Mouse (Mus musculus): Measurements from ENCODE around the gene Bcar3. TPM values are rescaled to one million over a fixed set of nuclear protein-coding genes. Genes with fewer than 3 reads are reported as not detected.

Bcar3 gene
- total RNA-seq, 2 experiments from 2014 or later: 8.4 to 9.3 TPM

DNA sequence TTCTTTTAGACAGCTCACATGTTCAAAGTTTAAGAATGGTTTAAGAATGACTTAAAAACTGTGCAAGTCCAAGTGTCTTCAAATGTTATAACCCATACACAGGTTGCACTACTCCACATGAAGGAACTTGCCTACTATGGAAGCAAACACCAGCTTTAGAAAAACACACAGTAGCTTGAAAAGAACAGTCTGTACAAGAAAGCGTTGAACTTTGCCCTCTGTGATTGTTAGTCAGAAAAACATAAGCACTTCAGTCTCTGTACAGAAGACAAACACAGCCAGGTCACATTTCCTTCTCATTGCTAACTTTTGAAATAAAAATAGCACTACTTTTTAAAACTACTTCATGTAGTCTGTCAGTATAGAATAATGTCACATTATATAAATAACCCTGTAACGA, 244.9 kb downstream of the Bcar3 start:
- DNase-seq (ENCODE audit: extremely low spot score in 1 of 2, low spot score in 1 of 2): no peak

DNA sequence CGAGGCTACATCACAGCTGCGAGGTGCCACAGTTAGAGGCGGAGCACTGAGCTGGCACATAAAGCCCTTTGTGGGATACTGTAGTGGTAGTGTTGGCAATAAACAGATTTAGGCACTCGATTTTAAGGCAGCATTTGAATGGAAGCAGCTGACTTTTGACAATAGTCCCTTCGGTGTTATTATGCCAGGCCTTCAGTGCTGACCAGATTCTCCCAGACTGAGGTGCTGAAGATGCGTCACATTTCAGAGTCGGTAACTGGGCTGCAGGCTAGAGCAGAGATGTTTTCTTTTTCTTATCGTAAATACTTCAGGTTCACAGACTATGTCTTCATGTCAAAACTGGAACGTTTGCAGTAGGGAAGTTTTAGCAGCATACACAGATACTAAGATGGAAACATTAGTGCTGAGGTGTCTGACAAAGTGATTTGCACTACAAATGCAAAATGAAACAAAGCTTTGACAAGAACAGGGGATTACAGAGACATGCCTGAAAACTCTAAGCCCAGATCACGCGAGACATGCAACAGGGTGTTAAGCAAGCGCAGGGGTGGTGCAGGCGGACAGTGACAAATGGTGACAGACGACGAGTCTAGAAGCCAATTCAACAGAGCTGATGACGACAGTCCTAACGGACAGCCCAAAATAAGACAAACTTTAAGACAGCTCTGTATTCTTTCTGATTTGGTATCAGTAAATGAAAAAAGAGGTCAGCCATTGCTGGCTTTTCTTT, 246.2 kb downstream of the Bcar3 start:
- no peak for DNase-seq (ENCODE audit: extremely low spot score in 1 of 2, low spot score in 1 of 2)

DNA sequence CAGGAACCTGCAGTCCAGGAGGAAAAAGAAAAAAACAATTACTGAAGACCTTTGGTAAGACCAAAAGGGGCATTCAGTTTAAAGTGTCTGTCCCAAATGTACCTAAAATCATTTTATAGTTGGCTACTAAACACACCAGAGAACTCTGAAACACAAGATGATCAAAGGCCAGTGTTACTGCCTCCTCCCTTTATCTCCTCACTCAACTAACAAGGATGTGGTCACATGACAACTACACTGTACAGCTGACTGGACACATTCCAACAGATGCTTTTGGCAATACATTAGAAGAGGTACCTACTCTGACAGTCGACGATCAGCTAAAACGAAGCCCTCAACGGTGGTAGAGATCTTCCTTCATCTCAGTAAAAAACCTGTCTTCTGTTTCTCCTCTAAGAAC, 247.0 kb downstream of the Bcar3 start:
- no peak for DNase-seq (ENCODE audit: extremely low spot score in 1 of 2, low spot score in 1 of 2)

GRCm38 (mm10) chr3:122545346-122545745, 251.4 kb downstream of the Bcar3 start:
- no peak for DNase-seq (ENCODE audit: extremely low spot score in 1 of 2, low spot score in 1 of 2)

DNA sequence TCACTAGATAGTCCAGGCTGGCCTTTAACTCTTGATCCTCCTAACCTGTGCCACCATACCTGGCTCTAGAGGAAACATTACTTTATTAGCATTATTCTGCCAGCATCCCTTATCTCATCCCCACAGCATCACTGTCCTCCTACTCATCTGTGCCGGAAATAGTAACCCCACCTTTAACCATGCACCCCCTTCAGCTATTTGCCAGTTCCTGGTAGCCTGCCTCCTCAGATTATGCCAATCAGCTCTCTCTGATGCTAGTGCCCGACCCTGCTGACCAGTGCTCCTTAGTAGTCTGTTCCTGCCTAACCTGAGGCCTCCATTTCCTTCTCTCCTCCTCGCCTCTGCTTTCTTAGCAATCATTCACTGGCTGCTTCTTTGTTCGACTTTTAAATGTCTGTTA, 253.5 kb downstream of the Bcar3 start:
- DNase-seq (ENCODE audit: extremely low spot score in 1 of 2, low spot score in 1 of 2): no peak

GRCm38 (mm10) chr3:122551174-122551573, 257.2 kb downstream of the Bcar3 start:
- DNase-seq (ENCODE audit: extremely low spot score in 1 of 2, low spot score in 1 of 2): no peak

DNA sequence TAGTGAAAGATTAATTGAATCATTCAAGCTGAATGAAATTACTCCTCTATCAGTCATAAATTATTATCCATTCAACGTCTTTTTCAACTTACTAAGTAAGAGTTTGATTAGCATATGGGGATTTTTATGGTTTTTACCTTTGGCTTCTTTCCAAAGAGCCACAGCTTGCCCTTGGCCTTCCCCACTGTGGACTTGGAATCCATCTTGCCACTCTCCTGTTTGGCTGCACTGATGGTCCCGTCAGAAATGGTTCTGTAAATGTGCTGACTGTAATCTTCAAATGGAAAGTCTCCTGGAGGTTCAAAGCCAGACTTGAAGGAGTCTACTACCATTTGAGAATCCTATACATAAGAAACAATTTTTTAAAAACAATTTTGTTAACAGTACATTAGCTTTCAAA, 263.8 kb downstream of the Bcar3 start:
- no peak for DNase-seq (ENCODE audit: extremely low spot score in 1 of 2, low spot score in 1 of 2)

- no peak for DNase-seq (ENCODE audit: extremely low spot score in 1 of 2, low spot score in 1 of 2)
Observed at GRCm38 (mm10) chr3:122565285-122565684, 271.3 kb downstream of the Bcar3 start.

GRCm38 (mm10) chr3:122566112-122566511, 272.2 kb downstream of the Bcar3 start:
- no peak for DNase-seq (ENCODE audit: extremely low spot score in 1 of 2, low spot score in 1 of 2)

GRCm38 (mm10) chr3:122566549-122566948, 272.6 kb downstream of the Bcar3 start:
- DNase-seq (ENCODE audit: extremely low spot score in 1 of 2, low spot score in 1 of 2): no peak

DNA sequence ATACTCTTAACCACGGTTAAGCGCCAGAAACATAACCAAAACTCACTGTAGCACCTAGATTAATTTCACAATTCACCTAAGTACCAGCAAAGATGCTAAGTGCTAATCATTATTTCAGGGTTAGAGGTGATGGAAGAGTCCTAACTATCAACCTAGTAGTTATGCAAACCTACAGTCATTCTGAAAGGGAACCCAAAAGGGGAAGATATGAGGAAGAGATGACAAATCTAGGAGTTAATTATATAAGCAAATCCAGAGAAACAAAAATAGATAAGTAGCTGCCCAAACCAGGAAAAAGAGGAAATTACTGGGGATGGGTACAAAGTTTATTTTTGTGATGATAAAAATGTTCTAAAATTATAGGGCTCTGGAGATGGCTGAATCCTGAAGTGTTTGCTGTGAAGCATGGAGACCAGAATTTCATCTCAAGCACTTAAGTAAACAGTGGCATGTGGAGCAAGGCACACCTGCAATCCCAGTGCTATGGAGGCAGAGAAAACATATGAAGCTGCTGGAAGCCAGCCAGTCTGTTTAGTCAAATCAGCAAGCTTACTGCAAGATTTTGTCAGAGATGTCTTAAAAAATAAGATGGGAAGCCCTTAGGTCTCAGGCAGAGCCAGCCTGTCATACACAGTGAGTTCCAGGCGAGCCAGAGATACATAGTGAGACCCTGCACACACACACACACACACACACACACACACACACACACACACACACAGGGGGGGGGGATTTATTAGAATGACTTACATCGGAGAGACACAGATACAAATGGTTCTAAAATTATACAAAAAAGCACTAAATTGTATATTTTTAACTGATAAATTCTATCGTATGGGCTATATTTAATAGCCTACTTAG, 279.7 kb downstream of the Bcar3 start:
- peak in 1 of 2 experiments; percentile 11 for DNase-seq (ENCODE audit: extremely low spot score in 1 of 2, low spot score in 1 of 2)

DNA sequence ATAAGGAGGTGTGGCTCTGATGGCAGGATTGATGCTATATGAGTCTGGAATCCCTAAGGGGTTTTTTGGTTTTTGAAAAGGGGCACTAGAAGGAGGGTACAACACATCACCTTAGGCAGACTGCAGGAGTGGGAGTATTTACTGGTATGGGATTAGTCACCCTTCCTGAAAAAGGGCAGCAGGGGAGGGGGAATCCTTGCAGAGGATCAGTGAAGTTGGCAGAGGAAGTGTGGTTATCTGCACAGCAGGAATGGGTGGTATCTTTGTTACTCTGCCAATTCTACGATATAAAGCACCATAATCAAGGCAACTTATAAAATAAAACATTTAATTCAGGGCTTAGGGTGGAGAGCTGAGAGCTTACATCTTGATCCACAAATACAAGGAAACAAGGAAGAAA, 281.0 kb downstream of the Bcar3 start:
- DNase-seq (ENCODE audit: extremely low spot score in 1 of 2, low spot score in 1 of 2): no peak

- no peak for DNase-seq (ENCODE audit: extremely low spot score in 1 of 2, low spot score in 1 of 2)
Observed at GRCm38 (mm10) chr3:122577360-122577759, 283.4 kb downstream of the Bcar3 start.

Small RNA genes lying within 50 kb of the gene (microRNA-seq; reads per million reads assigned to microRNA genes)
- gene Mir760 (1,481 to 1,987 reads per million in 2 experiments), gene Mir7657 (0 reads per million in 2 experiments)

Other genes starting within 250 kb of the Bcar3 start
- 1 to 10 TPM in 1 of 2 experiments, under 1 TPM in 1; 0.98 to 2.3 TPM for gene Abca4, start 249.7 kb upstream of the Bcar3 start, total RNA-seq (2021)
- 10 to 100 TPM; 65.5 to 95.4 TPM for gene Gclm, start 48.6 kb upstream of the Bcar3 start, total RNA-seq (2021)
- gene Dnttip2, start 19.7 kb upstream of the Bcar3 start, total RNA-seq (2021): 10 to 100 TPM; 30.8 to 35.0 TPM

Measured in layer of hippocampus, postnatal 25 days (tissue).